Mouse (Mus musculus) thymus, adult 2 months (tissue): ENCODE results near the gene Tcf7l2. TPM values are rescaled to one million over a fixed set of nuclear protein-coding genes. Genes with fewer than 3 reads are reported as not detected.

ENCODE experiments used
- DNase-seq: peaks from one replicate; pipeline ENCODE4 v3.0.0; 2021
- H3K27ac ChIP-seq: fragments of 200-500 bp; 2 replicates; pipeline ENCODE4 v1.5.1; 2012; ENCODE audit warnings: low read length, control low read depth; ENCODE audit not compliant: control insufficient read depth, insufficient read depth
- H3K27me3 ChIP-seq: fragments of 200-500 bp; 2 replicates; pipeline ENCODE4 v1.6.1; 2012; ENCODE audit warnings: mild to moderate bottlenecking, low read length, moderate library complexity, mixed read lengths; ENCODE audit not compliant: control insufficient read depth, insufficient read depth
- H3K36me3 ChIP-seq: fragments of 200-500 bp; 2 replicates; pipeline ENCODE4 v1.6.1; 2012; ENCODE audit warnings: mild to moderate bottlenecking, low read length, moderate library complexity; ENCODE audit not compliant: control insufficient read depth, insufficient read depth
- H3K4me1 ChIP-seq: fragments of 200-500 bp; replicated peaks from 2 replicates; pipeline ENCODE4 v1.6.1; 2012; ENCODE audit warnings: low read length; ENCODE audit not compliant: control insufficient read depth, insufficient read depth
- H3K4me3 ChIP-seq: fragments of 200-500 bp; 2 replicates; pipeline ENCODE4 v1.5.1; 2012; ENCODE audit warnings: mild to moderate bottlenecking, low read length, control low read depth, moderate library complexity; ENCODE audit not compliant: control insufficient read depth, insufficient read depth
- CTCF ChIP-seq: fragments of 200-500 bp; IDR thresholded peaks from 2 replicates; pipeline ENCODE4 v1.5.1; 2012; ENCODE audit warnings: mild to moderate bottlenecking, control low read depth, low read length, moderate library complexity, borderline replicate concordance; ENCODE audit not compliant: control insufficient read depth, poor library complexity, insufficient read depth; ENCODE audit errors: extremely low read depth
- POLR2A ChIP-seq: fragments of 200-500 bp; IDR thresholded peaks from 2 replicates; pipeline ENCODE4 v1.6.1; 2012; ENCODE audit warnings: mild to moderate bottlenecking, low read length, control low read depth, moderate library complexity; ENCODE audit not compliant: control insufficient read depth, poor library complexity, insufficient read depth; ENCODE audit errors: extremely low read depth
- WGBS: fragments of 180-500 bp; shearing (Covaris S2); methylation state at CpG from one replicate; pipeline ENCODE4 v1.1.7; 2018; 5-methylcytosine and 5-hydroxymethylcytosine counted together
- polyA plus RNA-seq: library from polyadenylated mRNA; depleted of rRNA; stranded (reverse); fragments of >200 nt; gene quantifications from 2 replicates; pipeline ENCODE4 v1.2.3, GENCODE M21; 2012

Tcf7l2 gene
- polyA plus RNA-seq, 1 experiment: 7.6 TPM

GRCm38 (mm10) chr19:55861746-55862145 lies 120.1 kb downstream of the Tcf7l2 start:
- TF ChIP-seq POLR2A (no peak), CTCF (no peak)
- Histone ChIP-seq H3K4me3 (no peak overlapping the region), H3K4me1 (0 out of 2 replicates have a peak, but pooled peaks cover 4% of the 10 kb centered on the region), H3K36me3 (no peaks in the 10 kb centered on the region), H3K27me3 (no peaks in the 10 kb centered on the region), H3K27ac (no peak overlapping the region)
- no peak for DNase-seq
- 94% methylated on average over 2 of the region's 2 CpGs for WGBS

DNA sequence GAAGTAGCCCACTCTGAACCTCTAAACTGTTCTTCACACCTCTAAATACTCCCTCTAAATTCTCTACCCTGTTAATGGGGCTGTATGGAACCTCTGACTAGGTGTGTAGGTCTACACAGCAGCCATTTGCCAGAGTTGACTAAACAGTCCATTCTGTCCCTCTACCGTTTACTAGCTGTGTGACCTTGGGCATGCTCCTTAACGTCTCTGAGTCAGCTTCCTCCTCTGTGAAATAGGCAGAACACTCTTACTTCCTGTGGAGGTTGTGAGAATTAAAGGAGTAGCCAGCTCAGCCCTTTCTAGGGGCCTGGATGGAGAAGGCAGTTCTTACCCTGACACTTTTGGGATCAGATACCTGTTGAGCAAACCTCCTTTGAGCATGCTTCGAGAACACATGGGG lies 120.9 kb downstream of the Tcf7l2 start:
- Histone ChIP-seq H3K36me3 (no peaks in the 10 kb centered on the region), H3K4me3 (no peak overlapping the region), H3K27ac (no peak overlapping the region), H3K4me1 (0 out of 2 replicates have a peak, but pooled peaks cover 4% of the 10 kb centered on the region), H3K27me3 (no peaks in the 10 kb centered on the region)
- DNase-seq: no peak
- no peak for TF ChIP-seq POLR2A
- TF ChIP-seq CTCF: no peak
- 63% methylated on average over 3 of the region's 3 CpGs for WGBS

DNA sequence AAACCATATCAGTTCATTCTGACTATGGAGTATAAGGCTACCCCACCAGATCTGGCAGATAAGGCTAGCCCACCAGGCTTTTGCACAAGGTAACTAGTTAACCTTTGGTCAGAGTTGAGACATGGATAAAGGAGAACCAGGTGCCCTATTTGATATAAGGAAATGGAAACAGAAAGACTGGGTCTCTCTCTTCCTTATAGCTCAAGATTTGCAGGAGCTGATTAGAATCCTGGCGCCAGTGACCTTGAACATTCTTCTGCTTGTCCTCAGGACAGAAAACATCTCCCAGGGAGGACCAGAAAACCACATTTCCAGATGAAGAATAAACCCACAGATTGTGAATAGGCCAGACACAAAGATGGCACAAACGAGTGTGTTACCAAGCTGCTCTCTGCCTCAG lies 123.4 kb downstream of the Tcf7l2 start:
- no peak for TF ChIP-seq CTCF
- TF ChIP-seq POLR2A: no peak
- no peaks in the 10 kb centered on the region for H3K36me3 ChIP-seq
- WGBS: 89% methylated on average over 2 of the region's 2 CpGs

DNA sequence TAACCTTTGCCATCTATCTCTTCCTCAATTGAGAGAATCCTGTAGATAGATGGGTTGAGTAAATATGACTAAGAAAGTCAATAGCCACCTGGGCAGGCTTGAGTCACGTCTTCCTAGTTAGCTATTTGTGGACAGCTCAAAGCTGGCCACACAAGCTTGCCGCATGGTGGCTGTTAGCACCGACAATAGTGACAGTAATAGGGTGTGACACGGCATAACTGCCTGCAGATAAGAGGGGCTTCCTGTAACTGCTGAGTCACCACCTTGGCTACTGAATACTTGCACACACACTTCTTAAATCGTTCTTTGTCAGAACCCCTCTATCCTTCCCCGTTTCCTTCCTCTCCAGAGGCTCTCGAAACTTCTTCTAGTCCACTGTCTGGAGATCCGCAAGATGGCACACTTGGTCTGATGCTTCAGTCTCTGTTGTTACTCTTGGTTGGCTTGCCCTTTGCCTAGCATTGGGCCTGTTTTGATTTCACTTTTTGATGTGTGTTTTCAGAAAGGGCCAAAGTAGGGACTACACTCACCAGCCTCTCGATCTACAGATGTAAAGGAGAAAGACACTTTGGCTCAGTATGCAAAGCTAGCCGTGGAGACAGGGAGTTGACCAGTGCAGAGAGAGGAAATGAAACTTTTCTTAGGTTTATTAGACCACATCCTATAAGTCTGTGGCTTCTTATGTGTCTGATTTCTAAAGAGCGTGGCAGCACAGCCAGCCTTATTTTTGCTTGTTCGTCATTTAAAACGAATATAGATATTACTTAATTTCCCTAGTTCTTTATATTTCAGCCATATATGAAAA lies 124.4 kb downstream of the Tcf7l2 start:
- H3K36me3 ChIP-seq: no peaks in the 10 kb centered on the region
- TF ChIP-seq CTCF (no peak), POLR2A (no peak)
- H3K4me3 ChIP-seq: no peak overlapping the region
- H3K27me3 ChIP-seq: no peaks in the 10 kb centered on the region
- 0 out of 2 replicates have a peak, but pooled peaks cover 2% of the 10 kb centered on the region for H3K4me1 ChIP-seq
- no peak for DNase-seq
- 17% methylated on average over 13 of the region's 13 CpGs for WGBS
- no peak overlapping the region for H3K27ac ChIP-seq

More for the DNA sequence above, 123.4 kb downstream of the Tcf7l2 start:
- no peak for DNase-seq
- Histone ChIP-seq H3K4me1 (0 out of 2 replicates have a peak, but pooled peaks cover 4% of the 10 kb centered on the region), H3K27me3 (no peaks in the 10 kb centered on the region), H3K27ac (no peak overlapping the region), H3K4me3 (no peak overlapping the region)

DNA sequence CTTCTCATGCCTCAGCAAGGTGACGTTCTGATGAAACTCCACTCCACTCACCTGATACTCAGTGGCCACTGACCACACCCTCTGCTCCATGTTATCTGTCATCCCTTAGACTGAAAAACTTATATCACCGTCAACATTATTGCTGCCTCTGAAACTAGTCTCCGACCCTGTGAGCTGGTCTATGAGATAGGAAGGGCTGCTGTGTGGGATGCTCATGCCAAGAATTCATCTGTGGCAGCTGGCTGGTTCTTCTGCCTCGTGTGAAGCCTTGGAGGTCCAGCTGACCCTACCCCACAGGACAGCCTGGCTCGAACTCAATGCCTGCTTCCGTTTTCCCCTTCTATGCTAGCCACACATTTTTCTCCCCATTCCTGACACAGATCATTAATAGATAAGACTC lies 125.6 kb downstream of the Tcf7l2 start:
- Histone ChIP-seq H3K27me3 (no peaks in the 10 kb centered on the region), H3K36me3 (no peaks in the 10 kb centered on the region), H3K4me3 (no peak overlapping the region), H3K4me1 (0 out of 2 replicates have a peak, but pooled peaks cover 2% of the 10 kb centered on the region), H3K27ac (no peak overlapping the region)
- 79% methylated on average over 6 of the region's 6 CpGs for WGBS
- DNase-seq: no peak
- TF ChIP-seq POLR2A (no peak), CTCF (no peak)

- Histone ChIP-seq H3K4me3 (no peak overlapping the region), H3K27ac (no peak overlapping the region), H3K36me3 (no peaks in the 10 kb centered on the region), H3K27me3 (no peaks in the 10 kb centered on the region), H3K4me1 (0 out of 2 replicates have a peak, but pooled peaks cover 2% of the 10 kb centered on the region)
- 78% methylated on average over 3 of the region's 3 CpGs for WGBS
- TF ChIP-seq POLR2A: no peak
- TF ChIP-seq CTCF: no peak
- DNase-seq: no peak
Measured at GRCm38 (mm10) chr19:55867905-55868304, 126.3 kb downstream of the Tcf7l2 start.
